Mouse (Mus musculus) lung, embryonic 16.5 days (tissue): ENCODE data around the gene Akap6. TPM values are rescaled to one million over a fixed set of nuclear protein-coding genes. Genes with fewer than 3 reads are reported as not detected.
A peak's percentile ranks its signal among the peaks of the same experiment; 100 is the strongest.
"Not testable (repeated sequence)": the region's sequence is repeated elsewhere in the genome, so short reads cannot be mapped to it uniquely, and the experiment has no call there.

Experiments
- ATAC-seq: fragments of 200-750 bp; cut with Nextera tagmentation; 2 replicates; pipeline ENCODE4 v1.8.0; 2017; ENCODE audit warnings: low read depth, mild to moderate bottlenecking, moderate library complexity
- H3K27ac ChIP-seq: fragments of 300-500 bp; sonication (generic); 2 replicates; pipeline ENCODE4 v1.5.1; 2014; ENCODE audit warnings: mild to moderate bottlenecking, control low read depth, low read length
- H3K27me3 ChIP-seq: fragments of 300-500 bp; sonication (generic); 2 replicates; pipeline ENCODE4 v1.6.1; 2014; ENCODE audit warnings: low read depth, low read length, mixed read lengths; ENCODE audit not compliant: control insufficient read depth, insufficient read depth
- H3K36me3 ChIP-seq: fragments of 300-500 bp; sonication (generic); 2 replicates; pipeline ENCODE4 v1.6.1; 2014; ENCODE audit warnings: low read length; ENCODE audit not compliant: control insufficient read depth, insufficient read depth
- H3K4me1 ChIP-seq: fragments of 300-500 bp; sonication (generic); replicated peaks from 2 replicates; pipeline ENCODE4 v1.6.1; 2014; ENCODE audit warnings: low read length, mixed read lengths; ENCODE audit not compliant: control insufficient read depth, insufficient read depth
- H3K4me2 ChIP-seq: fragments of 300-500 bp; sonication (generic); 2 replicates; pipeline ENCODE4 v1.6.1; 2014; ENCODE audit warnings: low read depth, low read length, control low read depth
- H3K4me3 ChIP-seq: fragments of 300-500 bp; sonication (generic); 2 replicates; pipeline ENCODE4 v1.5.1; 2014; ENCODE audit warnings: mild to moderate bottlenecking, low read length, control low read depth
- H3K9ac ChIP-seq: fragments of 300-500 bp; sonication (generic); 2 replicates; pipeline ENCODE4 v1.6.1; 2014; ENCODE audit warnings: low read length, control low read depth
- H3K9me3 ChIP-seq: fragments of 300-500 bp; sonication (generic); 2 replicates; pipeline ENCODE4 v1.6.1; 2016; ENCODE audit warnings: low read length; ENCODE audit not compliant: control insufficient read depth
- WGBS: fragments of 180-500 bp; shearing (Covaris S2); extraction: QIAGEN DNeasy Blood & Tissue Kit; methylation state at CpG from one replicate; pipeline ENCODE4 v1.1.7; 2014; 5-methylcytosine and 5-hydroxymethylcytosine counted together
- polyA plus RNA-seq: library from polyadenylated mRNA; unstranded; fragments of >200 nt; fragmentation: Nextera tagmentation; extraction: Ambion mirVana; gene quantifications from 2 replicates; pipeline ENCODE4 v1.2.1, GENCODE M21; 2015

Gene Akap6
- polyA plus RNA-seq, 1 experiment from 2014 or later = 0.64 TPM

DNA sequence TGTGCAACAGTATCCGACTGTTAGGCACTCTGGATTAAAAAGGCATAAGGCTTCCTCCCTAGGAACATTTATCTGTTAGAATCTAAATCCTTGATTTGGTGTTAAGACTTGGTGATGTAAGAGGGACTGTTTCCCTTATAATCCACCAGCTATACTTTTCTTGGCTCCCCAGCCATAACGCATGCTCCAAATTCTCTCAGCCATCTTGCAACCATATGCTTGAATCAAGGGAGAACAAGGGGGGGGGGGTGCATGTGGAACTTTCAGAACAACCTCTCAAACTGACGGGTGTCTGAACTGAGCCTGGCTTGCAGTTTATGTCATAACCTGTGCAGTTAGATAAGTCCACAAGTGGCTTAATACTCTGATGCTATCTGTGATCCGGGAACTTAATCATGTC is 4.9 kb downstream of the Akap6 start:
- Histone ChIP-seq H3K27ac (no peak overlapping the region), H3K9me3 (no peaks in the 10 kb centered on the region), H3K9ac (no peak overlapping the region), H3K27me3 (no peaks in the 10 kb centered on the region), H3K4me3 (no peak overlapping the region), H3K36me3 (no peaks in the 10 kb centered on the region), H3K4me1 (peaks cover 5% of the 10 kb centered on the region), H3K4me2 (no peak overlapping the region)
- ATAC-seq = no peak
- 69% methylated on average over 4 of the region's 4 CpGs for WGBS

DNA sequence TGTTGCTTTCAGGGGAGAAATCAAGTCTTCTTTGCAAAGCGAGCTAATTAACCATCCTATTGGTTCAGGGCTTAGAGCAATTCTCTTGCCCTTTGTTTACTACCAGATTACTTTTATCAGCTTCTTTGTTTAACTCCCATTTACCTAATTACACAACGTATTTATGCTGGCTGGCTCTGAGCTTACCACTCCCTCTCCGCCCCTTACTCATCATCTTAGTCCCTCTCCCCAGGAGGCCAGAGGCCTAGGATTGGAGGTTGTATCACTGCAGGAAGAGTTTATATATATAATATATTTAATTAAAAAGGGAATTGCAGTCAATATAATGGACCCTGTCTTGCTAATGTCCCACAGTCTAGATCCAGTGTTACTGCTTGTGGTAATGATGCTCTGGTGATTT is 5.6 kb downstream of the Akap6 start:
- peaks cover 5% of the 10 kb centered on the region for H3K4me1 ChIP-seq
- H3K36me3 ChIP-seq = no peaks in the 10 kb centered on the region
- WGBS = 68% methylated on average over 3 of the region's 3 CpGs
- no peaks in the 10 kb centered on the region for H3K9me3 ChIP-seq
- H3K4me2 ChIP-seq = no peak overlapping the region
- H3K9ac ChIP-seq = no peak overlapping the region
- no peak overlapping the region for H3K4me3 ChIP-seq
- H3K27me3 ChIP-seq = no peaks in the 10 kb centered on the region
- no peak for ATAC-seq
- no peak overlapping the region for H3K27ac ChIP-seq

DNA sequence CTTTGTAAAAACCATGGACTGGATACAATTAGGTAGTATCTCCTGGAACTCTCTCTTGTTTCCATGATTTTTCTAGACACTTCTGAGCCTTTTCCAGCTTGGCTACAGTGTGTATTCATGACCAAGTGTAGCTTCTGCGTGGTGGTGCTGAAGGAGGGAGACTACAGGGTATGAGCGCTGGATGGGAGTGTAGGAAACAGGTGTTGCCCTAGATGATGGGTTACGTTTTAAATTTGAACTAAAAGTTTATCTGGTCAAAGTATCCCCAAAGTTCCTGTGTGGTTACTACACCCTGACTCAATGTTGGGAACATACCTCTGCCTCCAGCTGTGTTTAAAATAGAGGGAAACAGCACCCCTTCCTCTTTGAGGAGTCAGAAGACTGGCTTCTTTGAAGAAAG is 12.2 kb downstream of the Akap6 start:
- Histone ChIP-seq H3K4me1 (no peaks in the 10 kb centered on the region), H3K27ac (no peak overlapping the region), H3K27me3 (no peaks in the 10 kb centered on the region), H3K9me3 (no peaks in the 10 kb centered on the region), H3K9ac (no peak overlapping the region), H3K36me3 (no peaks in the 10 kb centered on the region), H3K4me2 (no peak overlapping the region), H3K4me3 (no peak overlapping the region)
- WGBS = 81% methylated on average over 3 of the region's 3 CpGs
- ATAC-seq = no peak

DNA sequence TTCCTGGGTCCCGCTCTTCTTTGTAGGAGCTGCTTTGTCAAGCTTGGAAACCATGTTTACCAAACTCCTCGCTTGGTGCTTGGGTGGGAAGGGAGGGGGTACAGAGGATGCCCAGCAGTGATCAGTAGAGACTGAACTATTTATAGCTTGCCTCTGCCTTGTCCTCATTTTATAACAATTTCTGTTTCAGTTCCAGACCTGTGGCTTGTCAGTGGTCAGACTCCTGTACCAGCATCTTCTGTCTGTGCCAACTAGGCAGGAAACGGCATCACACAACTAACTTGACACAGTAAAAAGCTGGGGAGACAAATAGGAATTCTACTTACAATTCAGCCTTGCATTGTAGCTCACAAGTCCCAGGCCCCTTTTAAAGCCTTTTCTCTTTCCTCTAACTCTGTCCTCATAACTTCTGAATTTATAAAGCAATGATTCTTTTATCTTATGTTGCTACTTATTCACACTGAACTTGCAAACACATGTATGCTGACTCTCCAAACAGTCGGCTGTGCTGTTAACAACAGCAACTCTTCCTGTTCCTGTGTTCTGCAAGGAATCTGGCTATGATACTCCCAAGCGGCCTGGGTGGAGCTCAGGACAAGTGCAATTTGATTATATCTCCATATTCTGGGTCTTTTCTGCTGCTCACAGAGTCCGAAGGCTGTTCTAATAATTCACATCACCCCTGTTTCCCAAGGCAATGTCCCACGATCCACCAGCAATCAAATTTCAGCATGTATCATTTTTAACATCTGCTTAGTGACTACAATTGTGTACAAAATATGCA is 12.9 kb downstream of the Akap6 start:
- no peak overlapping the region for H3K4me3 ChIP-seq

DNA sequence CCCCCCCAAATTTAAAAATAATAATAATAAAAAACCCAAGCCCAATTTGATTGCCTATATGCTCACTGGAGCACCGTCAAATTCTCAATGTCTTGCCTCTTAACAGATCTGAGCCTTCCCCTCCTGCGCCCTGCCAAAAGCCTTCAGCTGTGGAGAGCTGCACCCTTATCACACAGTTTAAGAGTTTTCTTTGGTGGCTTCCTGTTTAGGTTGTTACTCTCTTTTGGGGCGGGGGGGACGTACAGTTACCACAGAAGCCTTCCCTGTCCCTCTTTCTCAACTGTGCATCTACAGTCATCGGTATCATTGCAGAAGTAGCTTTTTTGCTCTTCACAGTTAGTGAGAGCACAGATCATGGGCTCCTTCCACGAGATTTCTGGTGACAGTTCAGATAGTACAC is 19.2 kb downstream of the Akap6 start:
- H3K4me3 ChIP-seq = no peak overlapping the region
- no peaks in the 10 kb centered on the region for H3K36me3 ChIP-seq
- H3K9ac ChIP-seq = no peak overlapping the region
- WGBS = 68% methylated on average over 6 of the region's 6 CpGs
- H3K9me3 ChIP-seq = no peaks in the 10 kb centered on the region
- H3K27me3 ChIP-seq = no peaks in the 10 kb centered on the region
- ATAC-seq = no peak
- no peak overlapping the region for H3K4me2 ChIP-seq
- no peak overlapping the region for H3K27ac ChIP-seq
- H3K4me1 ChIP-seq = no peaks in the 10 kb centered on the region

More for the DNA sequence above, 12.9 kb downstream of the Akap6 start:
- Histone ChIP-seq H3K9ac (no peak overlapping the region), H3K4me1 (no peaks in the 10 kb centered on the region), H3K36me3 (no peaks in the 10 kb centered on the region), H3K9me3 (no peaks in the 10 kb centered on the region), H3K27ac (no peak overlapping the region), H3K27me3 (no peaks in the 10 kb centered on the region), H3K4me2 (no peak overlapping the region)
- ATAC-seq = no peak
- WGBS = 57% methylated on average over 7 of the region's 7 CpGs

DNA sequence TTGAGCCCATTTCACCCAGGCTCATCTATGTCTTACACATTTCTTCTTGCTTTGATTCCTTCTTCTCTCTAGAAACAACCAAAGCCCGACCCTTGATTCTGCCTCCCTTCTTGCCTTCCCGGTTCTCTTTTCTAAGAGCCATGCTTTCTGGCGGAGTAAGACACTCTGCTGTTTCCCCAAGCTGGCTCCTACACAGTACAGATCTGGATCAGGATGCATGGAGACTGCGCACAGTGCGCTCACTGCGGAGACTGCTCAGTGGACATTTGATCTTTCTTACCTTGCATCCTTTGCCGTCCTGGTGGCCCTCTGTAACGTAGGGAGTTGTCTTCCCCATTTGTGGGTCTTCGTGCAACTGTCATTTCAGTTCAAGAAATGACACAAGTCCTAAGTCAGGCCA is 20.0 kb downstream of the Akap6 start:
- no peaks in the 10 kb centered on the region for H3K9me3 ChIP-seq
- no peak for ATAC-seq
- WGBS = 85% methylated on average over 9 of the region's 9 CpGs

DNA sequence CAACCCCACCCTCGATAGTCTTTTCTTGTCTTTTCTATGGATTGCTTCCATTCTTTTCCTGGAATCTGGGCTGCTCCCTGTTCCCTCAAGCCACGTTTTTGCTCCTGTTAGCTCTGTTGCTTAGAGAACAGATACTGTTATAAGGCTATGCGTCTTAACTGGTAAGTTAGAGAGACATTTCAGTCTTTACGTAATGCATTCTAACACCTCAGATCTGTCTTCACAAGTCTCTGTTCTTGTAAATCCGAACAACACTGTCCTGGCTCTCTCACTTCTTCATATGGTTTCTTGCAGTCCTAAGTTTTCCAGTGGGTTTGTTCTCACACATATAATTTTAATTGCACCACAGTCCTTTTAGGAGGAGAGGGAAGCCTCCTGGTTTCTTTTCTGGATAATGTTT is 20.5 kb downstream of the Akap6 start:
- no peak overlapping the region for H3K4me3 ChIP-seq
- no peak for ATAC-seq
- 76% methylated on average over 5 of the region's 5 CpGs for WGBS
- H3K27me3 ChIP-seq = no peaks in the 10 kb centered on the region
- H3K9me3 ChIP-seq = no peaks in the 10 kb centered on the region
- no peak overlapping the region for H3K27ac ChIP-seq
- H3K36me3 ChIP-seq = no peaks in the 10 kb centered on the region
- H3K4me1 ChIP-seq = no peaks in the 10 kb centered on the region
- no peak overlapping the region for H3K9ac ChIP-seq
- no peak overlapping the region for H3K4me2 ChIP-seq

More for the DNA sequence above, 20.0 kb downstream of the Akap6 start:
- H3K4me3 ChIP-seq = no peak overlapping the region
- H3K4me1 ChIP-seq = no peaks in the 10 kb centered on the region
- no peaks in the 10 kb centered on the region for H3K36me3 ChIP-seq
- no peak overlapping the region for H3K9ac ChIP-seq
- no peaks in the 10 kb centered on the region for H3K27me3 ChIP-seq
- H3K4me2 ChIP-seq = no peak overlapping the region
- no peak overlapping the region for H3K27ac ChIP-seq

DNA sequence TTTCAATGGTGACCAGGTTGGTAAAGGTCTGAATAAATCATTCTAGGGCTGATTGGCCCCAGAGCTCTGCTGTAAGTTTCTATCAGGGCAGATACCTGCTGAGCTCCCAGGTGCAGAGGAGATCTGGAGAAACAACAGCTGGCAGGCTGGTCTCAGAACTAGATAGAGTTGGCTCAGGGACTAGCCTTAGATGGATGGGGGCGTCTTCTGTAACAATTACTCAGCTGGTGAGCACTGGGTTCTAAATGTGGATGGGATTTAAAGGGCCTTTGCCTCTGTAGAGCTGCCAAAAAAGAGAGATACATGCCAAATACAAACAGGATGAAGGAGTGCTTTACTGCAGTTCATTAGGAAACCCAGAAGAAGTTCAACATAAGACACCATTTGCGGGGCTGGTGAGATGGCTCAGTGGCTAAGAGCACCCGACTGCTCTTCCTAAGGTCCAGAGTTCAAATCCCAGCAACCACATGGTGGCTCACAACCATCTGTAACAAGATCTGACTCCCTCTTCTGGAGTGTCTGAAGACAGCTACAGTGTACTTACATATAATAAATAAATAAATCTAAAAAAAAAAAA is 24.9 kb downstream of the Akap6 start:
- H3K4me1 ChIP-seq, H3K4me2 ChIP-seq, H3K27ac ChIP-seq, H3K27me3 ChIP-seq, H3K36me3 ChIP-seq, H3K9ac ChIP-seq, H3K4me3 ChIP-seq, H3K9me3 ChIP-seq, ATAC-seq: not testable (repeated sequence)
- 58% methylated on average over 3 of the region's 3 CpGs for WGBS

DNA sequence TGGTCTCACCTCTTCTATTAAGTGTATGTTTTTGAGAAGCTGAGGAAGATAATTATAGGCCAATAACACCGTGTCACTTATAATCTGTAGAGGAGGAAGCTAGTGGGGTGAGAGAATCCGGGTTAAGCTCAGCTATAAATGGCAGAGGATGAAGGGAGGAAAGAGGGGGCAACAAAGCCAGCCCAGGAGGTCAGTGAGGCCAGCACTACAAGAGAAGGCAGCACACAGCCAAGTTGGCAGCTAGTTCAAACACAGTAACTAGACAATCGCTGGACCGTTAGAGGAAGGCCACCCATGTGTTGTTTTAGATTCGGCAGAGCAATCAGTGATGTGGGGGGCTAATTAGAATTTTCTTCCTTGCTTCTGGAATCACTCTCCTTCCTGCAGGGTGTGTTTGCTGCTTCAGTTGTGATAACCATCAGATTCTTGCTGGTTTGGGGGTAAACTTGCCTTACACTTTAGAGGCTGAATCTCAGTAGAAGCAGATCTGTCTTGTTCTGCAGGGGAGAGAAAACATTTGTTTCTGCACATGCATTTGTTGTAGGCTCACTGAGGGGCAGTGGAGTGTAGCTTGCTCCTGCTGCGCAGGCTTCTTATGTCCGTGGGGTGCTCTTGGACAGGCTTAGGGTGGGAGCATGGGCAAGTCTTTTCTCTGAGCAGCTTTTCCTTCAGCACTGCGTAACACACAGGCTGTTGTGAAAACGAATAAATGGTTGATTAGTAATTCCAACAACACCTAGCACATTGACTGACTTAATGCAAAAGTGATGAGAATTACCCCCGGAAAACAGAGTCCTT is 27.4 kb downstream of the Akap6 start:
- no peak overlapping the region for H3K4me3 ChIP-seq
- ATAC-seq = 0 out of 2 replicates have a peak, but pooled peaks have one; percentile 28
- 48% methylated on average over 10 of the region's 10 CpGs for WGBS
- H3K4me2 ChIP-seq = no peak overlapping the region
- no peak overlapping the region for H3K27ac ChIP-seq
- no peaks in the 10 kb centered on the region for H3K9me3 ChIP-seq
- no peaks in the 10 kb centered on the region for H3K4me1 ChIP-seq
- no peaks in the 10 kb centered on the region for H3K27me3 ChIP-seq
- no peaks in the 10 kb centered on the region for H3K36me3 ChIP-seq
- H3K9ac ChIP-seq = no peak overlapping the region
